Mouse (Mus musculus): ENCODE measurements around the gene Col5a3.

GRCm38 (mm10) chr9:20765274-20765673 is 49.6 kb downstream of the Col5a3 start:
- TF ChIP-seq CTCF (IDR thresholded peaks at IDR 0.05; ENCODE audit: low read depth) (no peak), EP300 (optimal IDR thresholded peaks at IDR 0.05) (no peak)

All from stomach, postnatal 0 days (tissue).